Mouse (Mus musculus) lung, postnatal 0 days (tissue): ENCODE data around the gene Vat1.
A peak's percentile ranks its signal among the peaks of the same experiment; 100 is the strongest.

Source experiments
- CTCF ChIP-seq: IDR thresholded peaks from 2 replicates; pipeline ENCODE4 v1.5.1; 2016; ENCODE audit warnings: antibody characterized with exemption, mild to moderate bottlenecking
- EP300 ChIP-seq: IDR thresholded peaks from 2 replicates; pipeline ENCODE4 v1.6.1; 2016; ENCODE audit warnings: antibody characterized with exemption, mild to moderate bottlenecking, control low read depth

GRCm38 (mm10) chr11:101442127-101442693 lies 23.8 kb downstream of the Vat1 start, which contains the start of gene Rpl27:
- TF ChIP-seq EP300 (peak; percentile 95), CTCF (peak; percentile 88)
